Mouse (Mus musculus): Measurements from ENCODE around the gene Diras2.

Diras2 gene

DNA sequence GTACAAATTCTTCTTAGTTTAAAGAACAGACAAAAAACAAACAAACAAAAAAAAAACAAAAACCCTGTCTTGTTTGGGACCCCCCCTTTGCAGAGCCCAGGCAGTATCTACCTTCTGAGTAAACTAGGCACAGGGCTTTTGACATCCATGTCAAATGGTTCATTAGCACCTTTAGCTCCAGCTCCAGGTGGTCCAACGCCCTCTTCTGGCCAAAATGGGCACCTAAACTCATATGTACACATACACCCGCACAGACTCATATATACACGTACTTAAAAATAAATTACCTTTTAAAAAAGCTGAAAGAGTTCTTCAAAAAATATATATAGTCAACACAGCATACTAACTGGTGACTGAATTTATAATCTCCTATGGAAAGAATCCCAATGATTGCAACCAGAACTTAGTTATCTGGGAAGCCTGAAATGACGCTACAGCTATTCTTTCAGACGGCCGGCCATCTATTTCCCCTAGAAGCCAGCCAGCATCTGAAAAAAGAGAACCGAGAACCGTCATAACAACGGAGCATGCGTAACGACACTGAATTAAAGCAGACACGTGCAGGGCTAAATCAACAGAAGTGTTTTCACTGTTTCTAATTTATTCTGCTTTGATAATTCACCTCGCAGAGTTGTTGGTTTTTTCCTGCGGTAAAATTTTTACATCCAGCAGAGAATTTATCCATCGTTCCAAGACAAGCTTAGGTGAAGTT lies 73.7 kb downstream of the Diras2 start:
- DNase-seq = no peak

- no peak for DNase-seq
Measured at GRCm38 (mm10) chr13:52455329-52455728, 75.8 kb downstream of the Diras2 start.

GRCm38 (mm10) chr13:52454708-52455250 lies 76.3 kb downstream of the Diras2 start:
- no peak for DNase-seq

Measured in kidney, postnatal 36 days (tissue).